Mouse (Mus musculus): ENCODE measurements around the gene Cngb1. TPM values are rescaled to one million over a fixed set of nuclear protein-coding genes. Genes with fewer than 3 reads are reported as not detected.
A peak's percentile ranks its signal among the peaks of the same experiment; 100 is the strongest.

The Cngb1 gene
- total RNA-seq, 1 experiment from 2014 or later, result not detected

GRCm38 (mm10) chr8:95327866-95328465 is 21.6 kb upstream of the Cngb1 start:
- ATAC-seq (replicated peaks; ENCODE audit: insufficient number of reproducible peaks, low FRiP score, low TSS enrichment, poor library complexity, severe bottlenecking), result no peak

DNA sequence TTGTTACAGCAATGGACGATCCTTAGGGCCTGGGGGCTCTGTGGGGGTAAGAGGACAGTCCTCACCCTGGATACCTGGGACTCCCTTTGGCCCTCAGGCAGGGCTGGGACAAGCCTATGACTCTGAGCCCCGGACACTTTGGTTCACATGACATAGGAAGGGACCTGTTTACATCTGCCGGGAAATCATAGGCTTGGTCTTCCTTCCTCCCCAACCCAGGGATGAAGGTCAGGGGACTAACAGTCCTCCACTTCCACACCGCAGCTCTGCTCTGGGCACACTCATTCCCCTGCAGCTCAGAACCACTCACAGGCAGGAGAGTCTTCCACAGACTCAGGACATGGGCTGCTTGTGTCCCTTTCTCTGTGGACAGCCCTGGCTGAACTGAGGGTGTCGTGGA is 20.4 kb upstream of the Cngb1 start:
- ATAC-seq (replicated peaks; ENCODE audit: insufficient number of reproducible peaks, low FRiP score, low TSS enrichment, poor library complexity, severe bottlenecking), result no peak

GRCm38 (mm10) chr8:95324646-95325045 is 18.3 kb upstream of the Cngb1 start:
- ATAC-seq (replicated peaks; ENCODE audit: insufficient number of reproducible peaks, low FRiP score, low TSS enrichment, poor library complexity, severe bottlenecking), result no peak

GRCm38 (mm10) chr8:95323201-95323600 is 16.8 kb upstream of the Cngb1 start:
- ATAC-seq (replicated peaks; ENCODE audit: insufficient number of reproducible peaks, low FRiP score, low TSS enrichment, poor library complexity, severe bottlenecking), result no peak

- ATAC-seq (replicated peaks; ENCODE audit: insufficient number of reproducible peaks, low FRiP score, low TSS enrichment, poor library complexity, severe bottlenecking), result peak; percentile 57; the same call in 1 of the 2 replicates
Observed at GRCm38 (mm10) chr8:95320224-95321139, 14.1 kb upstream of the Cngb1 start.

GRCm38 (mm10) chr8:95315350-95315749 is 9.0 kb upstream of the Cngb1 start:
- no peak for ATAC-seq (replicated peaks; ENCODE audit: insufficient number of reproducible peaks, low FRiP score, low TSS enrichment, poor library complexity, severe bottlenecking)

- ATAC-seq (replicated peaks; ENCODE audit: insufficient number of reproducible peaks, low FRiP score, low TSS enrichment, poor library complexity, severe bottlenecking), result no peak
Observed at GRCm38 (mm10) chr8:95314707-95315106, 8.3 kb upstream of the Cngb1 start.

DNA sequence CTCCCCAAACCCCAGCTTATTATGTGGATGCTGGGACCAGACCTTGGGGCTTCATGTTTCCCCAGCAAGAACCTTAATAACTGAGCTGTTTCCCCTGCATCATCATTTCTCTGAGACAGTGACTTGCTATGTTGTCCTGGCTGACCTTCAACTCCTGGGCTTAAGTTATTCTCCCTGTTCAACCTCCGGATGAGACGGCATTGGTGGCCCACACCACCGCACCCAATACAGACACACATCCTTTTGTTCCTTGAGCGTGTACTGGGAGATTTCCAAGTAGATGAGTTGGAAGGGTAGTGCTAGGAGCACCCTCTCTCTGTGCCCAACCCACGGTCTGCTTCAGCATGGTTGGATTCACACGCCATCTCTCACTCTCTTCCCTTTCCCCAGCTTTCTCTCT is 7.5 kb upstream of the Cngb1 start:
- no peak for ATAC-seq (replicated peaks; ENCODE audit: insufficient number of reproducible peaks, low FRiP score, low TSS enrichment, poor library complexity, severe bottlenecking)

DNA sequence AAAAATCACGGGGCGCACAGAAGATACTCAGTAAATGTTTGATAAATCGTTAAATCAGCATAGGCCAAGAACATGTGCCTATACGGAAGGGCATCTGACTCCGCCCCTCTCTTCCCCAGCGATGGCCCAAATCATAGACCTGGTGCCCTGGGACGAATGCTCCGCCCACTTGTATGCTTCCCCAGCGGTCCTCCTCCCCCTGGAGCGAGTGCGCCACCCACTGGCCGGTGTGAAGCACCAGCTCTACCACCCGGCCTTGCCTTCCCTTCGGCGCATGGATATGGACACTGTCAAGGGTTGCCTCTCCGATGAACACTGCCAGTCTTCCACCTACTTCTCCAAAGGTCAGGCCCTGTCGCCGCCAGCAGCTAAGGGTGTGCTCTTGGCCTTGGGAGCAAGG is 6.5 kb upstream of the Cngb1 start:
- no peak; the same call in 1 of the 2 replicates for ATAC-seq (replicated peaks; ENCODE audit: insufficient number of reproducible peaks, low FRiP score, low TSS enrichment, poor library complexity, severe bottlenecking)

GRCm38 (mm10) chr8:95310342-95310970 is 4.1 kb upstream of the Cngb1 start, which contains the start of gene Tepp:
Gene Tepp, plus strand, starts transcription at chr8:95310566.
- ATAC-seq (replicated peaks; ENCODE audit: insufficient number of reproducible peaks, low FRiP score, low TSS enrichment, poor library complexity, severe bottlenecking), result no peak

DNA sequence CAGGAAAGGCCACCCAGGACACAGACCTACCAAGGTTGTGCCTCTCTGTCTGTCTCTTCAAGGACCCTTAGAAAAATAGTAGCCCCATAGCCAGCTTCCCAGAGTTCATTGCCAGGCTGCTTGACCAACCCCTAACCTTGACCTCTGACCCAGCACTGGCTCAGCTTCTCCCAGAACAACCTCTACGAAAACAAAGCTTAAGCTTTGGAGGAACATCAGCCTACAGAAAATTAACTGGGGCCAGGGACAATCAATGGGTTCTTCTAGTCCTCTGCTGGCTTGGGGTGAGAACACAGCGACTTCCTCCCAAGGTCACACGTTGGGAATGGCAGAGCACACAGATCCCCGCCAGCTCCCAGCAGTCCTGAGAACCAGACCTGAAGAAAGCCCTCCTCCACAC is 859 bp downstream of the Cngb1 start:
- ATAC-seq (replicated peaks; ENCODE audit: insufficient number of reproducible peaks, low FRiP score, low TSS enrichment, poor library complexity, severe bottlenecking), result no peak

- peak; percentile 62; the same call in 1 of the 2 replicates for ATAC-seq (replicated peaks; ENCODE audit: insufficient number of reproducible peaks, low FRiP score, low TSS enrichment, poor library complexity, severe bottlenecking)
Observed at GRCm38 (mm10) chr8:95302410-95302809, 4.0 kb downstream of the Cngb1 start.

GRCm38 (mm10) chr8:95293891-95294290 is 12.5 kb downstream of the Cngb1 start:
- ATAC-seq (replicated peaks; ENCODE audit: insufficient number of reproducible peaks, low FRiP score, low TSS enrichment, poor library complexity, severe bottlenecking), result no peak

- ATAC-seq (replicated peaks; ENCODE audit: insufficient number of reproducible peaks, low FRiP score, low TSS enrichment, poor library complexity, severe bottlenecking), result peak; percentile 54
Observed at GRCm38 (mm10) chr8:95293172-95293571, 13.2 kb downstream of the Cngb1 start.

DNA sequence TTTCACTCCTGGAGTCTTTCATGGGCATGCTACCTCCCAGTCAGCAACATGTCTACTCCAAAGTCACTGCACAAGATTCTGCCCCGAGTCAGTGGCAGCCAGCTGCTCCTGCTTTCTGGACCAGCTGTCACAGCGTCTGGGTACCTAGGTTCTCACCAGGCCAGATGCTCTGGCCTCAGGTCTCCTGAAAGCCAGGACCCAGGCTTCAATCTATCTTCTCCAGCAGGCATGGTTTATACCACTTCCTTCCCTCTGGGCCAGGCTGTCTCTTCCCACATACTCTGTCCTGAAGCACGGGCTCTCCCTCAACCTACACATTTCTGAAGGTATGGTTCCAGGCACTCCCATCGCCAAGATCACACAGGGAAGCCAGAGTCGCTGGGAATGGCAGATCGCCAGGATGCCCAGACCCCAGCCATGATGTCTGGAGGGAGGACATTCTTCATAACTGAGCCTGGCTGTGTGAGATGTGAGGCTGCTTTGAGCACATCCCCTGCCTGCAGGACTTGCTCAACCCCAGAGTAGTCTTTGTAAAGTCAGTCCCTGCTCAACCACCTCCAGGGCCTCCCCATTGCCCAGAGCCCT is 17.2 kb downstream of the Cngb1 start:
- no peak for ATAC-seq (replicated peaks; ENCODE audit: insufficient number of reproducible peaks, low FRiP score, low TSS enrichment, poor library complexity, severe bottlenecking)

GRCm38 (mm10) chr8:95281493-95281892 is 24.9 kb downstream of the Cngb1 start:
- ATAC-seq (replicated peaks; ENCODE audit: insufficient number of reproducible peaks, low FRiP score, low TSS enrichment, poor library complexity, severe bottlenecking), result no peak

GRCm38 (mm10) chr8:95272871-95273270 is 33.5 kb downstream of the Cngb1 start:
- no peak for ATAC-seq (replicated peaks; ENCODE audit: insufficient number of reproducible peaks, low FRiP score, low TSS enrichment, poor library complexity, severe bottlenecking)

- ATAC-seq (replicated peaks; ENCODE audit: insufficient number of reproducible peaks, low FRiP score, low TSS enrichment, poor library complexity, severe bottlenecking), result no peak
Observed at GRCm38 (mm10) chr8:95271841-95272240, 34.5 kb downstream of the Cngb1 start.

DNA sequence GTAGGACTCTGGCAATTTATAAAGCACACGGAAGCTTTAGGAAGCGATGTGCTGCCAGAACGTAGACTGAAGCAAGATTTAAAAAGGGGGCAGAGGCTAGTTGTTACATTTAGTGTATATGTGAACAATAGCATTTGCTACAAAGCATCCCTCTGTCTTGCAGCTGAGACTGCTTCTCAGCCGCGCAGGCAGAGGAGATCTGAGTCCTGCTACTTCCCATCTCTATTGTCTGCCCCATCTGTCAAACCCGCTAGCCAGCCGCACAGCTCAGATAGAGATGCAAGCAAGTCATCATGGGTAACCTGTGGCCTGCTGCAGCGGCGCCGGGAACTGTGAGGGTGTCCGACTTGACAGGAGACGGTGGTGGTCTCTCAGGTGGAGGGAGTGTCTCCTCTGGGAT is 35.9 kb downstream of the Cngb1 start:
- no peak for ATAC-seq (replicated peaks; ENCODE audit: insufficient number of reproducible peaks, low FRiP score, low TSS enrichment, poor library complexity, severe bottlenecking)
